Mouse (Mus musculus) erythroblast, embryonic 14.5 days (primary cell): ENCODE data around the gene Ush1c.

Experiments used
- GATA1 ChIP-seq: IDR thresholded peaks from 2 replicates; pipeline ENCODE4 v1.6.1; 2012; ENCODE audit warnings: low read length, inconsistent platforms, mixed read lengths
- TAL1 ChIP-seq: IDR thresholded peaks from 3 replicates; pipeline ENCODE4 v1.6.1; 2012; ENCODE audit warnings: low read length, inconsistent platforms, mixed read lengths

DNA sequence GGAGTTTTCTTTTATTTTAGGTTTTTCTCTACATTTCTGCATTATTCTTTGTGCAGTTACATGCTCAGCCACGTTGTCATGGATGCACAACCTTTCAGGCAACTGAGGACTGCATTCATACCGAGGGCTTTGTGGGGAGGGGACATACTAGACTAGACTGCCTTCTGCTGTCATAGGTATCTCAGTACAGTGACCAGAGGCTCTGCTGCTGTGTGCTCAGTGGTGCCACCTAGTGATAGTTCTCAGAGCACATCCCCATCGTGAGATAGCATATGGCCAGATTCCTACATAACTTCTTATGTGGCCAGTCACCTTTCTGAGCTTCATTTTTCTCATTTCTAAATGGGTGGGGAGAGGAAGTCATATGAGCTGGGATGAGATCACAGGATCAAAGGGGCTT, 56.7 kb downstream of the Ush1c start:
- no peak for TF ChIP-seq GATA1
- TF ChIP-seq TAL1 = no peak
